Mouse (Mus musculus) myocyte (in vitro differentiated cells): ENCODE measurements around the gene Gm7029. TPM values are rescaled to one million over a fixed set of nuclear protein-coding genes. Genes with fewer than 3 reads are reported as not detected.
"Not testable (repeated sequence)": the region's sequence is repeated elsewhere in the genome, so short reads cannot be mapped to it uniquely, and the experiment has no call there.

Experiments used
- H3K27me3 ChIP-seq: one replicate; pipeline ENCODE4 v1.6.1; 2011; ENCODE audit not compliant: control insufficient read depth, insufficient read depth, insufficient read length
- H3K36me3 ChIP-seq: one replicate; pipeline ENCODE4 v1.6.1; 2011; ENCODE audit not compliant: control insufficient read depth, insufficient read depth
- H3K4me2 ChIP-seq: one replicate; pipeline ENCODE4 v1.6.1; 2011; ENCODE audit warnings: low read depth, control low read depth
- H3K4me3 ChIP-seq: one replicate; pipeline ENCODE4 v1.5.1; 2011; ENCODE audit warnings: mild to moderate bottlenecking, control low read depth, moderate library complexity
- H3K79me2 ChIP-seq: one replicate; pipeline ENCODE4 v1.6.1; 2011; ENCODE audit not compliant: control insufficient read depth, insufficient read depth
- H3ac ChIP-seq: one replicate; pipeline ENCODE4 v1.6.1; 2011; ENCODE audit not compliant: control insufficient read depth, insufficient read length
- CEBPB ChIP-seq: IDR thresholded peaks from 2 replicates; pipeline ENCODE4 v1.6.1; 2011; ENCODE audit warnings: mild to moderate bottlenecking, moderate library complexity; ENCODE audit not compliant: poor library complexity, insufficient read depth, severe bottlenecking
- MAX ChIP-seq: IDR thresholded peaks from one replicate; pipeline ENCODE4 v1.6.1; 2011; ENCODE audit warnings: low read depth, mild to moderate bottlenecking, control low read depth
- MYOD1 ChIP-seq, 3 experiments: IDR thresholded peaks; one replicate each; pipeline ENCODE4 v1.6.1; 2011; ENCODE audit warnings: control low read depth in 2 of 3, low read depth in 2 of 3, mild to moderate bottlenecking in 2 of 3, moderate library complexity in 1 of 3; ENCODE audit not compliant: insufficient read length in 2 of 3, control insufficient read depth in 1 of 3
- MYOG ChIP-seq, 3 experiments: IDR thresholded peaks; one replicate each; pipeline ENCODE4 v1.6.1; 2011; ENCODE audit warnings: control low read depth in 2 of 3, low read depth in 2 of 3, mild to moderate bottlenecking in 2 of 3; ENCODE audit not compliant: insufficient read length in 2 of 3, control insufficient read depth in 1 of 3, insufficient read depth in 1 of 3
- POLR2A ChIP-seq: IDR thresholded peaks from one replicate; pipeline ENCODE4 v1.6.1; 2011; ENCODE audit warnings: low read depth, mild to moderate bottlenecking, control low read depth, moderate library complexity; ENCODE audit not compliant: insufficient read length
- REST ChIP-seq: IDR thresholded peaks from one replicate; pipeline ENCODE4 v1.6.1; 2011; ENCODE audit warnings: mild to moderate bottlenecking, control low read depth, moderate library complexity; ENCODE audit not compliant: insufficient read depth, insufficient read length
- SRF ChIP-seq: IDR thresholded peaks from one replicate; pipeline ENCODE4 v1.6.1; 2011; ENCODE audit warnings: low read depth; ENCODE audit not compliant: control insufficient read depth, insufficient read length
- TCF12 ChIP-seq: IDR thresholded peaks from one replicate; pipeline ENCODE4 v1.6.1; 2011; ENCODE audit warnings: mild to moderate bottlenecking, control low read depth; ENCODE audit not compliant: poor library complexity, insufficient read depth, severe bottlenecking
- TCF3 ChIP-seq: IDR thresholded peaks from one replicate; pipeline ENCODE4 v1.6.1; 2011; ENCODE audit warnings: low read depth, control low read depth; ENCODE audit not compliant: insufficient read length
- USF1 ChIP-seq: IDR thresholded peaks from one replicate; pipeline ENCODE4 v1.6.1; 2011; ENCODE audit warnings: low read depth, mild to moderate bottlenecking, control low read depth, moderate library complexity
- polyA plus RNA-seq: library from polyadenylated mRNA; unstranded; fragments of >200 nt; fragmentation: generic; extraction: Trizol; gene quantifications from one replicate; pipeline ENCODE4 v1.2.1, GENCODE M21; 2012; ENCODE audit warnings: missing spikeins

The Gm7029 gene
- polyA plus RNA-seq, 1 experiment = not detected

GRCm38 (mm10) chr17:33857816-33858215, 15.8 kb upstream of the Gm7029 start:
- Histone ChIP-seq H3K27me3 (no peaks in the 10 kb centered on the region), H3ac (no peak overlapping the region), H3K4me2 (no peak overlapping the region), H3K79me2 (no peaks in the 10 kb centered on the region), H3K4me3 (no peak overlapping the region), H3K36me3 (no peaks in the 10 kb centered on the region)
- no peak for TF ChIP-seq SRF
- no peak for TF ChIP-seq MYOD1 (IDR thresholded peaks at IDR 0.05; ENCODE audit: control insufficient read depth in 1 of 3, insufficient read length in 2 of 3, low read depth in 2 of 3)
- no peak for TF ChIP-seq MYOG (IDR thresholded peaks at IDR 0.05; ENCODE audit: control insufficient read depth in 1 of 3, insufficient read depth in 1 of 3, insufficient read length in 2 of 3, low read depth in 2 of 3)
- no peak for TF ChIP-seq TCF12
- TF ChIP-seq USF1 = no peak
- no peak for TF ChIP-seq CEBPB
- no peak for TF ChIP-seq POLR2A
- TF ChIP-seq REST = no peak

GRCm38 (mm10) chr17:33865330-33866030, 8.2 kb upstream of the Gm7029 start:
- Histone ChIP-seq H3K36me3 (no peaks in the 10 kb centered on the region), H3K4me2 (no peak overlapping the region), H3K79me2 (no peaks in the 10 kb centered on the region), H3K4me3 (no peak overlapping the region), H3K27me3 (no peaks in the 10 kb centered on the region), H3ac (no peak overlapping the region)
- TF ChIP-seq SRF = no peak

DNA sequence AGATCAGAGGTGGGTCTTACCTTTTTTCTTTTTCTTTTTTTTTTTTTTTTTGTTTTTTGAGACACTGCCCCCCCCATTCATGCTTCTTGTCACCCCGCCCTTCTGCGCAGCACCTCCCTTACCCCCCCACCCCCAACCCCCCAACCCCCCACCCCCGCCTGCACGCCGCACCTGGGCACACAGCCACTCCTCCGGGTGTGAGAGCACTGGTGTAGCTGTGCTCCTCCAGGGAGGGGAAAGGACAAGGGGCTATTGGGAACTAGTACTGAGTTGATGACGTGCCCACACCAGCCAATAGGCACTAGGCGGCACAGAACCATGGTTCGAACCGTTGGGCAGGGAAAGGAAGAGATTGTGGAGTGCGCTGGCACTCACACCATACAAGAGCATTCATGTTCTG, 774 bp downstream of the Gm7029 start:
- H3K4me2 ChIP-seq = no peak overlapping the region
- TF ChIP-seq MAX = no peak
- no peak for TF ChIP-seq SRF
- no peak for TF ChIP-seq TCF3
- TF ChIP-seq TCF12 = no peak
- TF ChIP-seq MYOG (IDR thresholded peaks at IDR 0.05; ENCODE audit: control insufficient read depth in 1 of 3, insufficient read depth in 1 of 3, insufficient read length in 2 of 3, low read depth in 2 of 3) = no peak
- H3K27me3 ChIP-seq = no peaks in the 10 kb centered on the region
- H3ac ChIP-seq = no peak overlapping the region
- H3K79me2 ChIP-seq = no peaks in the 10 kb centered on the region
- no peaks in the 10 kb centered on the region for H3K36me3 ChIP-seq
- H3K4me3 ChIP-seq = no peak overlapping the region

DNA sequence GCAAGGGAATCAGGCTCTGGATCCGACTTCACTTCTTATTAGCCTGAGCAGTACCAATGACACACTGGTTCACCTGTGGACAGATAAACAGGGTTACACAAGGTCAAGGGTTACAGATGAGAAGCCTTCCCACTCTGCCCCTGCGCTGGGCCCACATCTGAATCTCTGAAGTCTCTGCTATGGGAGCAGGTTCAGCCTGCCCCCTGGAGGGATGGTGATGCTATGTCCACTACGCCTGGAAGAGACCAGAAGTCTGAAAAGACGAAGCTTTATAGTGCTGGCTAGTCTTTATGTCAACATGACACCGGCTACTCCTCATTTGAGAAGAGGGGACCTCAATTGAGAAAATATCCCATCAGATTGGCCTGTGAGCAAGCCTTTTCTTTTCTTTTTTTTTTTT, 2.2 kb downstream of the Gm7029 start:
- not testable (repeated sequence) for H3K27me3 ChIP-seq, H3K4me3 ChIP-seq, H3K36me3 ChIP-seq, H3K79me2 ChIP-seq, H3K4me2 ChIP-seq, H3ac ChIP-seq

- not testable (repeated sequence) for H3K4me2 ChIP-seq, H3K4me3 ChIP-seq, H3K27me3 ChIP-seq, H3K36me3 ChIP-seq, H3ac ChIP-seq
- H3K79me2 ChIP-seq = peaks cover 22% of the 10 kb centered on the region
Observed at GRCm38 (mm10) chr17:33884320-33884719, 10.7 kb downstream of the Gm7029 start.

GRCm38 (mm10) chr17:33887802-33888201, 14.2 kb downstream of the Gm7029 start:
- Histone ChIP-seq H3K79me2 (peaks cover 27% of the 10 kb centered on the region), H3K4me2 (peak overlapping the region; percentile 79)
- H3ac ChIP-seq, H3K36me3 ChIP-seq, H3K4me3 ChIP-seq, H3K27me3 ChIP-seq: not testable (repeated sequence)

- not testable (repeated sequence) for H3ac ChIP-seq, H3K36me3 ChIP-seq, H3K4me3 ChIP-seq, H3K27me3 ChIP-seq
- peaks cover 27% of the 10 kb centered on the region for H3K79me2 ChIP-seq
- peak overlapping the region; percentile 79 for H3K4me2 ChIP-seq
Observed at GRCm38 (mm10) chr17:33888230-33888629, 14.6 kb downstream of the Gm7029 start.
